Mouse (Mus musculus) embryonic facial prominence, embryonic 13.5 days (tissue): ENCODE measurements around the gene Rnf208. TPM values are rescaled to one million over a fixed set of nuclear protein-coding genes. Genes with fewer than 3 reads are reported as not detected.
A peak's percentile ranks its signal among the peaks of the same experiment; 100 is the strongest.

ENCODE experiments used
- ATAC-seq: fragments of 200-750 bp; cut with Nextera tagmentation; 2 replicates; pipeline ENCODE4 v1.8.0; 2017; ENCODE audit warnings: low read depth; ENCODE audit not compliant: insufficient number of reproducible peaks, insufficient read depth, low FRiP score, low TSS enrichment
- H3K27ac ChIP-seq: fragments of 300-500 bp; sonication (generic); 2 replicates; pipeline ENCODE4 v1.5.1; 2015; ENCODE audit warnings: moderate library complexity, mild to moderate bottlenecking, inconsistent platforms
- H3K27me3 ChIP-seq: fragments of 300-500 bp; sonication (generic); 2 replicates; pipeline ENCODE4 v1.6.1; 2015; ENCODE audit warnings: mild to moderate bottlenecking, inconsistent platforms
- H3K36me3 ChIP-seq: fragments of 300-500 bp; sonication (generic); 2 replicates; pipeline ENCODE4 v1.6.1; 2015; ENCODE audit warnings: mild to moderate bottlenecking, inconsistent platforms
- H3K4me1 ChIP-seq: fragments of 300-500 bp; sonication (generic); 2 replicates; pipeline ENCODE4 v1.6.1; 2015; ENCODE audit warnings: inconsistent platforms
- H3K4me2 ChIP-seq: fragments of 300-500 bp; sonication (generic); 2 replicates; pipeline ENCODE4 v1.6.1; 2015; ENCODE audit warnings: moderate library complexity, mild to moderate bottlenecking, inconsistent platforms
- H3K4me3 ChIP-seq: fragments of 300-500 bp; sonication (generic); 2 replicates; pipeline ENCODE4 v1.5.1; 2015; ENCODE audit warnings: mild to moderate bottlenecking, inconsistent platforms
- H3K9ac ChIP-seq: fragments of 300-500 bp; sonication (generic); 2 replicates; pipeline ENCODE4 v1.6.1; 2015; ENCODE audit warnings: mild to moderate bottlenecking, inconsistent platforms
- H3K9me3 ChIP-seq: fragments of 300-500 bp; sonication (generic); 2 replicates; pipeline ENCODE4 v1.6.1; 2016; ENCODE audit warnings: inconsistent platforms
- WGBS: fragments of 180-500 bp; shearing (Covaris S2); methylation state at CpG from one replicate; pipeline ENCODE4 v1.1.7; 2015; ENCODE audit warnings: mixed read lengths; 5-methylcytosine and 5-hydroxymethylcytosine counted together
- polyA plus RNA-seq: library from polyadenylated mRNA; unstranded; fragments of >200 nt; fragmentation: Nextera tagmentation; extraction: Ambion mirVana; gene quantifications from 2 replicates; pipeline ENCODE4 v1.2.1, GENCODE M21; 2015

Gene Rnf208
- 10.8 and 11.3 TPM in 2 replicates for polyA plus RNA-seq

GRCm38 (mm10) chr2:25242101-25242506, at the start of gene Rnf208, which contains the start of gene Cysrt1:
TSS of gene Rnf208 (plus strand) at chr2:25242255.
TSS of gene Cysrt1 (minus strand) at chr2:25242452.
- no peak for ATAC-seq
- peak within 1 kb of the TSS; percentile 57 for H3K4me3 ChIP-seq
- H3K27me3 ChIP-seq = peaks cover 38% of the 10 kb centered on the region
- H3K36me3 ChIP-seq = peaks cover 14% of the 10 kb centered on the region
- H3K4me1 ChIP-seq = peaks cover 28% of the 10 kb centered on the region
- no peaks in the 10 kb centered on the region for H3K9me3 ChIP-seq
- peak within 1 kb of the TSS; percentile 93 for H3K4me2 ChIP-seq
- H3K27ac ChIP-seq = 0 out of 2 replicates have a peak within 1 kb of the TSS, but pooled peaks have one; percentile 71
- peak within 1 kb of the TSS; percentile 71 for H3K9ac ChIP-seq
- WGBS = under 1% methylated on average over 59 of the region's 59 CpGs

DNA sequence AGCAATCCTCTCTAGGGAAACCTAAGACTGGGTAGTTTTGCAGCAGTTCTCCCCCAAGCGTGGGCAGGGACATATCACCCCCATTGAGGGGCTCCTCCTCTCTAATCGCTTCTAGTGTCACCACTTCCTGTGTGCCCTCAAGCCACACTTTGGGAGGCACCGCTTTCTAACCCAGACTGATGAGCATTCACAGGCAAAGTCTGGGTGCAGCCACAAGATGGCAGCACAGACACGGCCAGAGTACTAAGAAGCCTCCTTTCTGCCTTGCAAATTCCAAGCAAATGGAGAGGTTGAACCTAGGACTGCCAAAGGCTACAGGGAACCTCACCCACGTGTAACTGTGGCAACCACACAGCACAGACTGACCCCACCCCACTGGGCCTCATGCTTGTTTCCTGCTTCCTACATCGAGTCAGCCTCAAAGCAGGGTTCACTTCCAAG, 48.7 kb upstream of the Rnf208 start:
- H3K36me3 ChIP-seq = peaks cover 5% of the 10 kb centered on the region; the same call in 1 of the 2 replicates
- H3K27ac ChIP-seq = no peak overlapping the region
- H3K4me2 ChIP-seq = peak overlapping the region; percentile 39
- H3K4me1 ChIP-seq = peaks cover 32% of the 10 kb centered on the region
- peak overlapping the region; percentile 54 for H3K9ac ChIP-seq
- H3K27me3 ChIP-seq = peaks cover 44% of the 10 kb centered on the region
- WGBS = under 1% methylated on average over 6 of the region's 6 CpGs
- no peaks in the 10 kb centered on the region for H3K9me3 ChIP-seq
- no peak overlapping the region for H3K4me3 ChIP-seq
- peak; percentile 66; the same call in 1 of the 2 replicates for ATAC-seq

- no peak overlapping the region for H3K27ac ChIP-seq
- no peak overlapping the region; the same call in 1 of the 2 replicates for H3K4me2 ChIP-seq
- no peak for ATAC-seq
- no peak overlapping the region for H3K9ac ChIP-seq
- H3K36me3 ChIP-seq = peaks cover 8% of the 10 kb centered on the region
- H3K9me3 ChIP-seq = no peaks in the 10 kb centered on the region
- WGBS = 72% methylated on average over 5 of the region's 5 CpGs
- H3K27me3 ChIP-seq = peaks cover 44% of the 10 kb centered on the region
- H3K4me1 ChIP-seq = peaks cover 32% of the 10 kb centered on the region
- H3K4me3 ChIP-seq = no peak overlapping the region
These were observed 48.0 kb upstream of the Rnf208 start for GRCm38 (mm10) chr2:25194006-25194405.

DNA sequence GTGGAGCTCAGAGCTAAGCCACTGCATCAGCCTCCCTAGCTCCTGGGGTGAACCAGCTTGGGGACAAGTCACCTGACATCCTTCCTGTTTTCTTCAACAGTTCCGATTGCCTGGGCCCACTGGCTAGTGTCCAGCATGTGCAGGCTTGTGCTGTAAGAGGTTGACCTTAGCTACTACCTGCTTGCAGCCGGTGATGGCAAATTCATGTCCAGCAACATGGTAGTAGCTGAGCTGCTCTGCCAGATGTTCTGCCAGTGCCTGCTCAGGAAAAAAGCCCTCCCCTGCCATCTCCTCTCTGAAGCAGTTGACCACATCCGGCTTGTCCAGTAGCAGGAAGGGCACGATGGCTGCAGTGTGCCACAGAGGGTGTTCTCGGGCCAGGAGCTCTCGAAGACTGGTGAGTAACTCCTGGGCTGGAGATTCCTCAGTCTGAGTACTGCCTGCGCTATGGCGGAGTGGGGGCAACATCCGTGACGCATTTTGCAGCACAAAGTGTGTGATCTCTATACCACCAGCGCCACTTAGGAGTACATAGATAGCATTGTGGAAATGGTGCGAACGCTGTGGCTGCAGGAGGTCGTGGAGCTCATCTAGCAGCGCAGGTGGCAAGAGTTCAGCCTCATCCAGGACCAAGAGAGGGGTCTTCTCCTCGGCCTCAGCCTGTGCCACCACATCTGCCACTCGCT, 47.4 kb upstream of the Rnf208 start:
- Histone ChIP-seq H3K9ac (no peak overlapping the region), H3K27ac (no peak overlapping the region), H3K36me3 (peaks cover 15% of the 10 kb centered on the region), H3K4me1 (peaks cover 32% of the 10 kb centered on the region), H3K9me3 (no peaks in the 10 kb centered on the region), H3K4me2 (peak overlapping the region; percentile 55; the same call in 1 of the 2 replicates), H3K4me3 (no peak overlapping the region), H3K27me3 (peaks cover 44% of the 10 kb centered on the region)
- ATAC-seq = no peak
- 82% methylated on average over 17 of the region's 17 CpGs for WGBS

DNA sequence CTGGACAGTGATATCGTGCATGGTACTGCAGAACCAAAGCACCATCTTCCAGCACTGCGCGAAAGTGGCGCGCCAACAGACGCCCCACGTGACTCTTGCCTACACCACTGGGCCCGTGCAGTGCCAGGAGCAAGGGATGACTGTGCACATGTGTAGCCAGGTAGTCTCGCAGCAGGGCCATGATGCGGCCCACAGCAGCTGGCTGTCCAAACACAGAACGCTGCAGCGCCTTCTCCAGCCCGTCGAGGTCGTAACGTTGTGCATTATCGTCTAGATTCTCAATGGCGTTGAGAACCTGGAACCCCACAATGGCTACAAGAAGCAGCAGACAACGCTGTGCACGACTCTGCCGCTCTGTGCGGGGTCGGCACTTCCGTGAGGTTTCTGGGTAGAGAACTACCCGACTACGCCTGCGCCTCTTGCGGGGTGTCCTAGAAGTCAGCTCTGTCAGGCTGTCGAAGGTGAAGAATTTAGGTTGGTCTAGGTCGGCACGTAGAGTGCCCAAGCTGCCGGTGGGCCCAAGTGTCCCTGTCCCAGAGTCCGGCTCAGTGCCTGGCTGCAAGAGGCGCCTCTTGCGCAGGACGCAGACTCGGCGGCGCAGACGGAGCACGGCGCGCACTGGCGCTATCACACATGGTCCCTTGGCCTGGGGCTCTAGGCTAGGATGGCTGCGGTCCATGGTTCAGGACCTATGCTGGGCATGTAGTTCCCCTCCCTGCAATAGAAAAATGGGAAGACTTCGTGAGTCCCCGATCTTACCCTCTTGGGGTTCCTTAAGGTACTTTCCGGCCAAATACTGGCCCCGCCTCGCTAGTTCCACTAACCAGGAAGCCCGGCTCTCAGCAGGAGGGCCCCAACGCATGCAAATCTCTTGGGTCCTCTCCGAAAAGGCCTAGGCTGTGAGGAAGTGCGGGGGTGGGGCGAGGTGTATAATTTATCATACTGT, 46.6 kb upstream of the Rnf208 start:
- WGBS = 18% methylated on average over 55 of the region's 55 CpGs
- Histone ChIP-seq H3K9me3 (no peaks in the 10 kb centered on the region), H3K4me1 (peaks cover 32% of the 10 kb centered on the region), H3K27ac (no peak overlapping the region), H3K4me3 (peak overlapping the region; percentile 29), H3K9ac (peak overlapping the region; percentile 54), H3K27me3 (peaks cover 44% of the 10 kb centered on the region), H3K4me2 (peak overlapping the region; percentile 55), H3K36me3 (peaks cover 23% of the 10 kb centered on the region)
- ATAC-seq = no peak

- 12% methylated on average over 8 of the region's 8 CpGs for WGBS
- peaks cover 44% of the 10 kb centered on the region for H3K27me3 ChIP-seq
- no peaks in the 10 kb centered on the region for H3K9me3 ChIP-seq
- peak; percentile 33; the same call in 1 of the 2 replicates for ATAC-seq
- H3K4me2 ChIP-seq = peak within 1 kb of the TSS; percentile 55
- H3K36me3 ChIP-seq = peaks cover 32% of the 10 kb centered on the region
- H3K9ac ChIP-seq = peak within 1 kb of the TSS; percentile 54
- peaks cover 32% of the 10 kb centered on the region for H3K4me1 ChIP-seq
- H3K27ac ChIP-seq = no peak within 1 kb of the TSS
- H3K4me3 ChIP-seq = peak within 1 kb of the TSS; percentile 29
These were observed 45.7 kb upstream of the Rnf208 start, which contains the start of gene Tor4a for GRCm38 (mm10) chr2:25196172-25196954. TSS of gene Tor4a (minus strand) at chr2:25196886.

DNA sequence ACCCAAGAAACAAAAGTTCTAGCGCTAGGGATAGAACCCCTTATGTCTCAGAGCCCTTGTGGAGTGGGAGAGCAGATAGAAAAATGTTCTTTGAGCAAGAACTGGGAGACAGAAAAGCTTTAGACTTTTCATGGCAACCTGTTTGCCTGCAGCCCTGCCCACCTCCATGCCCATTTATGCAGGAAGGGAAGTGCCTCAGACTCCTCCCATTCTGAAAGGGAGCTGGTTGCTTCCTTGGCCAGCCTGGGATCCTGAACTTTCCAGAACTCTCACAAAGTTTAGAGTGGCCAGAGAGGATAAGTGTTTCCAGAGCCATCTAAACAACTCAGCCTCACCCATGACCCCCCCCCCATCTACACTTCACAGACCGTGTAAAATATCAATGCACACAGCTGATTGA, 44.9 kb upstream of the Rnf208 start:
- H3K4me2 ChIP-seq = no peak overlapping the region
- no peak for ATAC-seq
- H3K27ac ChIP-seq = no peak overlapping the region
- no peaks in the 10 kb centered on the region for H3K9me3 ChIP-seq
- 20% methylated on average over 2 of the region's 2 CpGs for WGBS
- peaks cover 32% of the 10 kb centered on the region for H3K4me1 ChIP-seq
- H3K36me3 ChIP-seq = peaks cover 40% of the 10 kb centered on the region
- peaks cover 44% of the 10 kb centered on the region for H3K27me3 ChIP-seq
- peak overlapping the region; percentile 29; the same call in 1 of the 2 replicates for H3K4me3 ChIP-seq
- 0 out of 2 replicates have a peak overlapping the region, but pooled peaks have one; percentile 16 for H3K9ac ChIP-seq

DNA sequence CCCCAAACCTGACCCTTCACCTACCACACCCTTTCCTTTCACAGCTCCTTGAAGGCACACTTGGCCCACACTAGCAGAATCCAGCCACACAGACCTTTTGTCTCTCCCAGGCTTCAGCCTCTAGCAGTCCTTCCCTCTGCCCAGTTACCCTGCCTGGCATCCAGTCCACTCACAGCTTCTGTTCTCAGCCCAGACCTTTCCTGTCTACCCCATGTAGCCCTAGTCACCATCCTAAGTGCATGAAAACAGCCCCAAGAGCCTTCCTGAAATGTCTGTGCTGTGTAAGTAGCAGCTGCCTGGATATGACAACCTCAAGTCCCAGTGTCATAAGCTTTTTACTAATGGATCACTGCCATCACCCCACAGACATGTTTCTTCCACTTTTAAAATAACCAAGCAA, 44.1 kb upstream of the Rnf208 start:
- H3K36me3 ChIP-seq = peaks cover 48% of the 10 kb centered on the region
- no peak overlapping the region for H3K4me3 ChIP-seq
- H3K27me3 ChIP-seq = peaks cover 44% of the 10 kb centered on the region
- no peak for ATAC-seq
- H3K9ac ChIP-seq = 0 out of 2 replicates have a peak overlapping the region, but pooled peaks have one; percentile 16
- H3K4me1 ChIP-seq = peaks cover 32% of the 10 kb centered on the region
- no peak overlapping the region for H3K4me2 ChIP-seq
- H3K9me3 ChIP-seq = no peaks in the 10 kb centered on the region
- H3K27ac ChIP-seq = no peak overlapping the region

DNA sequence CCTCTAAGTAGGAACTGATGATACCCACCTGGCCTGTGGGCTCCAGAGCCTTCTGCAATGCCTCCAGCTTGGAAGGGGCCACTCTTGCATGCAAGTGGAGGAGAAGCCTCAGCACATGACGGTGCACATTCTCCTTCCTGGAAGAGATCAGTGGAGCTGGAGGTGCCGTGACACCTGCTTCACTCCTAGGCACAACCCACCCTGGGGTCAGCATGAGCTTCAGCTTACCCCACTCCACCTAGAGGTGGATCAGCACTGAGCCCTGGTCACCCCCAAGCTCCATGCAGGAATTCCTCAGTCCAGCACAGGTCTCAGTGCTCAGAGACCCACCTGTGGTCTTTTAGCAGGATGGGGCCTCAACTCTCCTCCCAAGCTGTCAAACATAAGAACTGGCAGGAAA, 41.4 kb upstream of the Rnf208 start:
- Histone ChIP-seq H3K4me2 (no peak overlapping the region), H3K4me3 (no peak overlapping the region), H3K4me1 (peaks cover 13% of the 10 kb centered on the region), H3K9ac (no peak overlapping the region), H3K27me3 (peaks cover 25% of the 10 kb centered on the region), H3K9me3 (no peaks in the 10 kb centered on the region), H3K27ac (no peak overlapping the region), H3K36me3 (peaks cover 75% of the 10 kb centered on the region)
- 85% methylated on average over 2 of the region's 2 CpGs for WGBS
- no peak for ATAC-seq

GRCm38 (mm10) chr2:25203631-25204214, 38.3 kb upstream of the Rnf208 start:
- 66% methylated on average over 4 of the region's 4 CpGs for WGBS
- 0 out of 2 replicates have a peak, but pooled peaks cover under 1% of the 10 kb centered on the region for H3K4me1 ChIP-seq
- no peaks in the 10 kb centered on the region for H3K9me3 ChIP-seq
- H3K4me3 ChIP-seq = no peak overlapping the region
- no peak overlapping the region for H3K9ac ChIP-seq
- H3K4me2 ChIP-seq = no peak overlapping the region
- peaks cover 97% of the 10 kb centered on the region for H3K36me3 ChIP-seq
- no peak for ATAC-seq
- no peaks in the 10 kb centered on the region for H3K27me3 ChIP-seq
- no peak overlapping the region for H3K27ac ChIP-seq
